Mouse (Mus musculus) myocyte (in vitro differentiated cells): ENCODE data around the gene Rab36. TPM values are rescaled to one million over a fixed set of nuclear protein-coding genes. Genes with fewer than 3 reads are reported as not detected.

Source experiments
- H3K27me3 ChIP-seq: one replicate; pipeline ENCODE4 v1.6.1; 2011; ENCODE audit not compliant: control insufficient read depth, insufficient read depth, insufficient read length
- H3K36me3 ChIP-seq: one replicate; pipeline ENCODE4 v1.6.1; 2011; ENCODE audit not compliant: control insufficient read depth, insufficient read depth
- H3K4me2 ChIP-seq: one replicate; pipeline ENCODE4 v1.6.1; 2011; ENCODE audit warnings: low read depth, control low read depth
- H3K4me3 ChIP-seq: one replicate; pipeline ENCODE4 v1.5.1; 2011; ENCODE audit warnings: mild to moderate bottlenecking, control low read depth, moderate library complexity
- H3K79me2 ChIP-seq: one replicate; pipeline ENCODE4 v1.6.1; 2011; ENCODE audit not compliant: control insufficient read depth, insufficient read depth
- H3ac ChIP-seq: one replicate; pipeline ENCODE4 v1.6.1; 2011; ENCODE audit not compliant: control insufficient read depth, insufficient read length
- CEBPB ChIP-seq: IDR thresholded peaks from 2 replicates; pipeline ENCODE4 v1.6.1; 2011; ENCODE audit warnings: mild to moderate bottlenecking, moderate library complexity; ENCODE audit not compliant: poor library complexity, insufficient read depth, severe bottlenecking
- E2F4 ChIP-seq: IDR thresholded peaks from one replicate; pipeline ENCODE4 v1.6.1; 2011; ENCODE audit warnings: mild to moderate bottlenecking, control low read depth, moderate library complexity; ENCODE audit not compliant: insufficient read depth
- MAX ChIP-seq: IDR thresholded peaks from one replicate; pipeline ENCODE4 v1.6.1; 2011; ENCODE audit warnings: low read depth, mild to moderate bottlenecking, control low read depth
- MYOD1 ChIP-seq, 3 experiments: IDR thresholded peaks; one replicate each; pipeline ENCODE4 v1.6.1; 2011; ENCODE audit warnings: control low read depth in 2 of 3, low read depth in 2 of 3, mild to moderate bottlenecking in 2 of 3, moderate library complexity in 1 of 3; ENCODE audit not compliant: insufficient read length in 2 of 3, control insufficient read depth in 1 of 3
- MYOG ChIP-seq, 3 experiments: IDR thresholded peaks; one replicate each; pipeline ENCODE4 v1.6.1; 2011; ENCODE audit warnings: control low read depth in 2 of 3, low read depth in 2 of 3, mild to moderate bottlenecking in 2 of 3; ENCODE audit not compliant: insufficient read length in 2 of 3, control insufficient read depth in 1 of 3, insufficient read depth in 1 of 3
- POLR2A ChIP-seq: IDR thresholded peaks from one replicate; pipeline ENCODE4 v1.6.1; 2011; ENCODE audit warnings: low read depth, mild to moderate bottlenecking, control low read depth, moderate library complexity; ENCODE audit not compliant: insufficient read length
- POLR2AphosphoS2 ChIP-seq: IDR thresholded peaks from one replicate; pipeline ENCODE4 v1.6.1; 2011; ENCODE audit warnings: low read depth, control low read depth; ENCODE audit not compliant: insufficient read length
- REST ChIP-seq: IDR thresholded peaks from one replicate; pipeline ENCODE4 v1.6.1; 2011; ENCODE audit warnings: mild to moderate bottlenecking, control low read depth, moderate library complexity; ENCODE audit not compliant: insufficient read depth, insufficient read length
- SRF ChIP-seq: IDR thresholded peaks from one replicate; pipeline ENCODE4 v1.6.1; 2011; ENCODE audit warnings: low read depth; ENCODE audit not compliant: control insufficient read depth, insufficient read length
- TCF12 ChIP-seq: IDR thresholded peaks from one replicate; pipeline ENCODE4 v1.6.1; 2011; ENCODE audit warnings: mild to moderate bottlenecking, control low read depth; ENCODE audit not compliant: poor library complexity, insufficient read depth, severe bottlenecking
- TCF3 ChIP-seq: IDR thresholded peaks from one replicate; pipeline ENCODE4 v1.6.1; 2011; ENCODE audit warnings: low read depth, control low read depth; ENCODE audit not compliant: insufficient read length
- USF1 ChIP-seq: IDR thresholded peaks from one replicate; pipeline ENCODE4 v1.6.1; 2011; ENCODE audit warnings: low read depth, mild to moderate bottlenecking, control low read depth, moderate library complexity
- polyA plus RNA-seq: library from polyadenylated mRNA; unstranded; fragments of >200 nt; fragmentation: generic; extraction: Trizol; gene quantifications from one replicate; pipeline ENCODE4 v1.2.1, GENCODE M21; 2012; ENCODE audit warnings: missing spikeins

Gene Rab36
- polyA plus RNA-seq, 1 experiment: 0.83 TPM

GRCm38 (mm10) chr10:74994863-74995262 lies 42.0 kb upstream of the Rab36 start:
- Histone ChIP-seq H3K4me2 (no peak overlapping the region), H3K79me2 (no peaks in the 10 kb centered on the region), H3K4me3 (no peak overlapping the region), H3K36me3 (no peaks in the 10 kb centered on the region), H3ac (no peak overlapping the region), H3K27me3 (peaks cover 41% of the 10 kb centered on the region)
- no peak for TF ChIP-seq CEBPB
- no peak for TF ChIP-seq POLR2A
- no peak for TF ChIP-seq USF1
- TF ChIP-seq SRF: no peak
- no peak for TF ChIP-seq MYOD1 (IDR thresholded peaks at IDR 0.05; ENCODE audit: control insufficient read depth in 1 of 3, insufficient read length in 2 of 3, low read depth in 2 of 3)
- TF ChIP-seq TCF3: no peak
- TF ChIP-seq MAX: no peak
- TF ChIP-seq TCF12: no peak

GRCm38 (mm10) chr10:74995377-74995776 lies 41.5 kb upstream of the Rab36 start:
- H3K27me3 ChIP-seq: peaks cover 41% of the 10 kb centered on the region
- no peaks in the 10 kb centered on the region for H3K79me2 ChIP-seq
- H3K36me3 ChIP-seq: no peaks in the 10 kb centered on the region
- TF ChIP-seq REST (no peak), MYOG (IDR thresholded peaks at IDR 0.05; ENCODE audit: control insufficient read depth in 1 of 3, insufficient read depth in 1 of 3, insufficient read length in 2 of 3, low read depth in 2 of 3) (no peak), TCF3 (no peak), POLR2A (no peak), USF1 (no peak), MAX (no peak), SRF (no peak), MYOD1 (IDR thresholded peaks at IDR 0.05; ENCODE audit: control insufficient read depth in 1 of 3, insufficient read length in 2 of 3, low read depth in 2 of 3) (no peak), TCF12 (no peak), POLR2AphosphoS2 (no peak), CEBPB (no peak), E2F4 (no peak)
- H3ac ChIP-seq: no peak overlapping the region
- no peak overlapping the region for H3K4me2 ChIP-seq
- no peak overlapping the region for H3K4me3 ChIP-seq

- Histone ChIP-seq H3K4me3 (no peak overlapping the region), H3K27me3 (peaks cover 36% of the 10 kb centered on the region), H3K4me2 (no peak overlapping the region), H3ac (no peak overlapping the region), H3K79me2 (no peaks in the 10 kb centered on the region), H3K36me3 (no peaks in the 10 kb centered on the region)
- TF ChIP-seq POLR2A (no peak), MAX (no peak), E2F4 (no peak), REST (no peak), TCF3 (no peak), MYOD1 (IDR thresholded peaks at IDR 0.05; ENCODE audit: control insufficient read depth in 1 of 3, insufficient read length in 2 of 3, low read depth in 2 of 3) (no peak), MYOG (IDR thresholded peaks at IDR 0.05; ENCODE audit: control insufficient read depth in 1 of 3, insufficient read depth in 1 of 3, insufficient read length in 2 of 3, low read depth in 2 of 3) (no peak), POLR2AphosphoS2 (no peak), USF1 (no peak), TCF12 (no peak), SRF (no peak), CEBPB (no peak)
These were observed 35.5 kb upstream of the Rab36 start for GRCm38 (mm10) chr10:75001391-75001790.

- Histone ChIP-seq H3K4me3 (no peak overlapping the region), H3ac (no peak overlapping the region), H3K4me2 (no peak overlapping the region), H3K27me3 (peaks cover 23% of the 10 kb centered on the region), H3K36me3 (no peaks in the 10 kb centered on the region), H3K79me2 (no peaks in the 10 kb centered on the region)
- TF ChIP-seq TCF12 (no peak), CEBPB (no peak), SRF (no peak), REST (no peak), MYOD1 (IDR thresholded peaks at IDR 0.05; ENCODE audit: control insufficient read depth in 1 of 3, insufficient read length in 2 of 3, low read depth in 2 of 3) (no peak), POLR2AphosphoS2 (no peak), E2F4 (no peak), MAX (no peak), USF1 (no peak), MYOG (IDR thresholded peaks at IDR 0.05; ENCODE audit: control insufficient read depth in 1 of 3, insufficient read depth in 1 of 3, insufficient read length in 2 of 3, low read depth in 2 of 3) (no peak), POLR2A (no peak), TCF3 (no peak)
These were observed 32.8 kb upstream of the Rab36 start for GRCm38 (mm10) chr10:75004067-75004466.
